Mouse (Mus musculus) lung, postnatal 14 days (tissue): ENCODE measurements around the gene Gm7735.
"Not testable (repeated sequence)": the region's sequence is repeated elsewhere in the genome, so short reads cannot be mapped to it uniquely, and the experiment has no call there.

Experiments
- DNase-seq: peaks from one replicate; pipeline ENCODE4 v3.0.0; 2021

Gene Gm7735

GRCm38 (mm10) chr16:89169190-89169589 lies at the start of gene Gm7735:
TSS of gene Gm7735 (plus strand) at chr16:89169490.
- not testable (repeated sequence) for DNase-seq

GRCm38 (mm10) chr16:89140551-89140950 lies 28.7 kb upstream of the Gm7735 start, which contains the start of gene Gm6358:
TSS of gene Gm6358 (plus strand) at chr16:89140851.
- DNase-seq, result no peak

- no peak for DNase-seq
Measured at GRCm38 (mm10) chr16:89150786-89151185, 18.5 kb upstream of the Gm7735 start, which contains the start of gene Gm10061. TSS of gene Gm10061 (plus strand) at chr16:89151086.

- no peak for DNase-seq
Measured at GRCm38 (mm10) chr16:89157652-89158051, 11.6 kb upstream of the Gm7735 start, which contains the start of gene Gm9789. TSS of gene Gm9789 (plus strand) at chr16:89157952.

GRCm38 (mm10) chr16:89174435-89174834 lies 5.1 kb downstream of the Gm7735 start, which contains the start of gene 1110057P08Rik:
TSS of gene 1110057P08Rik (plus strand) at chr16:89174735.
- DNase-seq, result no peak

GRCm38 (mm10) chr16:89188621-89189020 lies 19.3 kb downstream of the Gm7735 start:
- DNase-seq, result no peak

- no peak for DNase-seq
Measured at GRCm38 (mm10) chr16:89205561-89205960, 36.3 kb downstream of the Gm7735 start, which contains the start of gene Krtap20-2. TSS of gene Krtap20-2 (plus strand) at chr16:89205861.
